Mouse (Mus musculus): Measurements from ENCODE around the gene Cntnap5c.
"Not testable (repeated sequence)": the region's sequence is repeated elsewhere in the genome, so short reads cannot be mapped to it uniquely, and the experiment has no call there.

Gene Cntnap5c

DNA sequence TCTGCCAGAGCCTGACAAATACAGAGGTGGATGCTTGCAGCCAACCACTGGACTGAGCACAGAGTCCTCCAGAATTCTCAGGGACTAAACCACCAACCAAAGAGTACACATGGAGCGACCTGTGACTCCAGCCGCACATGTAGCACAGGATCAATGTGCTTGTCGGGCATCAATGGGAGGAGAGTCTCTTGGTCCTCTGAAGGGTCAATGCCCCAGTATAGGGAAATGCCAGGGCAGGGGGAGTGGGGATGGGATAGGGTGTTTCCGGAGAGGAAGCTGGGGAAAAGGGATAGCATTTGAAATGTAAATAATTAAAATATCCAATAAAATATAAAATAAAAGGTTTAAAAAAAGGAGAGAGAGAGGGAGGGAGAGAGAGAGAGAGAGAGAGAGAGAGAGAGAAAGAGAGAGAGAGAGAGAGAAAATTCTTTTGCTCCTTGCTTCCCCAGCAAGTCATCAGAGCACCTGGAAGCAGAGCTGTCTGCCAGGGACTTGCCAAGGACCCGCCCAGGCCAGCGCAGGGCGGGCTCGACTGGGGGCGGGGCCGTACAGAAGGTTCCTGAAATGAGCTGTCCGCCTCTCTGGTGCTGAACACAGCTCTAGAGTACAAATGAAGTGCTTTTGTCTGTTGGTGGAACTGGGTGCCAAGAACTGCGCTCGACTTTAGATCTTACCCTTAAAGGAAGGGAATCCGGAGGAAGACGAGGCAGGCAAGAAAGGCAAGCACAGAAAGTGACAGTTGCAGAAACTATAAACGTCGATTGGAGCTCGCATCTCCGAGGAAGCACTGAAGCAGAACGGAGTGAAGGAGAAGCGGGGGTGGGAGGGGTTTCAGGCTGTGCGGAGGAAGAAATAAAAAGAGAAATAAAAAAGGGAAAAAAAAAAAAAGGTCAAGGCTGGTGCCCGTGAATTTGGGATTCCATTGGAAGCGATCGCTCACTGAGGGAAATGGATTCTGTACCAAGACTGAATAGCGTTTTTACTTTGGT is at the start of gene Cntnap5c:
TSS of gene Cntnap5c (plus strand) at position 949 of the 989 bp plus-strand sequence.
- no peak for DNase-seq (ENCODE audit: low spot score in 2 of 2)

- DNase-seq (ENCODE audit: low spot score in 2 of 2): no peak
Observed at GRCm38 (mm10) chr17:57742119-57742518, 27.3 kb upstream of the Cntnap5c start, which contains the start of gene Gm21834. Gm21834 (minus strand) TSS chr17:57742219.

DNA sequence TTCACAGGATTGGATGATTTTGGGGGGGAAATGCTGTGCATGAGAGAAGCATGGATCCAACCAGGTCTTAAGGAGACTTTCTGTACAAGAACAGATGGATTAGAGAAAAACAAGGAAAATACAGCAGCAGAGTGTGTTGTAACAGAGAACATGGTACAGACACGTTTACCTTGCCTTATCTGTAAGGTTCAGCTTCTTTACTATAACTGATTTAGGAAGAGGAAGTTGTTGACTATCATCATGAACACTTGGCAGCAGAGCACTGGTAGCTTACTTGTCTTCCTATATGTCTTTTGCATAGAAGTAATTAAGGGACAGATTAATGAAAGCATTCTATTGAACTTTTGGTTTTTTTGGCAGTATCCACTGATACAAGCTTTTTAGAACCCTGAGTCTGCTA is 11.3 kb upstream of the Cntnap5c start:
- no peak for DNase-seq (ENCODE audit: low spot score in 2 of 2)

GRCm38 (mm10) chr17:57767306-57767705 is 2.1 kb upstream of the Cntnap5c start:
- DNase-seq (ENCODE audit: low spot score in 2 of 2): no peak

DNA sequence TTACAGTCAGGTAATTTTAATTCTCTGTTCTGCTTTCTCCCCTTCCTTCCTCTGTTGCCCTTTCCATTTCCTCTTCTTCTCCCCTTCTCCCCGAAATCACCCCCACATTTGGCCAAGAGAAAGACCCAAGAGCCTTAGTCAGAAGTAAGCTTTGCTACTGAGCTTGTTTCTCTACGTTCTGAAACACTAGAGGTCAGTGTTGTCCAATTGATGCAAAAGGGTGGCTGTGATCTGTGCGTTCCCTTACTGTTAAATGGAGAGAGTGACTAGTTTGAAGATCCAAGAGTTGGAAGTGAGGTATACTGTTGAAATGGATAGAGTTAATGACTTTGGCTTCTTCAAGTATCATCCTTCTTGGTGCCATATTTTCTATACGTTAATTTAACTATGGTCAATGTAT is 1.5 kb downstream of the Cntnap5c start:
- no peak for DNase-seq (ENCODE audit: low spot score in 2 of 2)

DNA sequence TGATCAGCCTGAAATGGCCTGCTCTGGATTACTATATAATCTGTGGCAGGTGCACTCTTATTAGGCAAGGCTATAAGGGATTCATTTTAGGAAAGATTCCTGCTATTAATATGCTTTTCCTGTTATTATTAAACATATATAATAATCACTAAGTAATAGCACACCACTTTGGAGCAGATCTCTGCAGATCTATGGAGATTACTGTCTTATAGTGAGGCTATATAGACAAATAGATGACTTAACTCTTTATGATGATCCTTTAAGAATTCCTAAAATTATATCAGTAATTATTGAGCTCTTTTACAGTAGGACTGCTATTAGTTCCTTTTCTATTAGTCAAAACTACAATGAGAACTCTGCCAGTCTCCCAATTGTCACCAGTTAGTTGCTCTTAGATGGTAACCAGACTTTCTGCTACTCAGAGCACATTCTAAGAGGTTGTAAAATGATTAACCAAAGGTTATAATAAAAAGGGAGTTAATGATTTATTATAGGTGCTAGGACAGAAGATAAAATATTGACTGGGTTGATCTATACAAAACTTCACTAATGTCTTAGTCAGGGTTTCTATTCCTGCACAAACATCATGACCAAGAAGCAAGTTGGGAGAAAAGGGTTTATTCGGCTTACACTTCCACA is 18.9 kb downstream of the Cntnap5c start:
- no peak for DNase-seq (ENCODE audit: low spot score in 2 of 2)

GRCm38 (mm10) chr17:57795408-57795807 is 26.0 kb downstream of the Cntnap5c start:
- DNase-seq (ENCODE audit: low spot score in 2 of 2): no peak

- DNase-seq (ENCODE audit: low spot score in 2 of 2): no peak
Observed at GRCm38 (mm10) chr17:57796668-57797311, 27.4 kb downstream of the Cntnap5c start.

DNA sequence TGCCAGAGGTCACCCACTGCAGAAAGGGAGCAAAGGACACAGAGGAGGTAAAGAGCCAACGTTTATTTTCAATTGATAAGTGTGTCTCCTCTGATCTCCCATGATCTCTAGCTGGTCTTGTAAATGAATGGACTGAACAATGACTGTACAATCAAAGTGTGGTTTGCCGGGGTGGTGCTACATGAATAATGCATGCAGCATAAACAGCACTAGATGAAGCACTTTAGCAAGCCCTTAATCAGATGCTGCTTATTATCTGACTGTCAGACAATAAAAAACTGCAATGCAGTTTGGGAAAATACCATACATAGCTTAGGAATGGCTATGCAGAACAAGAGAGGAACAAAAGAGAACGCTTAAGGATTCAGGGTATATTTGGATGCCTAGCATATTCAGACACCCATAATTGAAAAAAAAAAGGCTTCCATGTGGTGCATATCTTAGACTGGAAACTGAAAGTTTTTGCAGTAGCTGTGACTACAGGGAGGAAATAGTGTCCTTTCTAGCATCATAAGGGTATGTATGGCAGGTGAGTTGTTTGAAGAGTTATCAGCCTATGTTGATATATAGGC is 30.1 kb downstream of the Cntnap5c start:
- DNase-seq (ENCODE audit: low spot score in 2 of 2): no peak

- no peak for DNase-seq (ENCODE audit: low spot score in 2 of 2)
Observed at GRCm38 (mm10) chr17:57801180-57801579, 31.8 kb downstream of the Cntnap5c start.

DNA sequence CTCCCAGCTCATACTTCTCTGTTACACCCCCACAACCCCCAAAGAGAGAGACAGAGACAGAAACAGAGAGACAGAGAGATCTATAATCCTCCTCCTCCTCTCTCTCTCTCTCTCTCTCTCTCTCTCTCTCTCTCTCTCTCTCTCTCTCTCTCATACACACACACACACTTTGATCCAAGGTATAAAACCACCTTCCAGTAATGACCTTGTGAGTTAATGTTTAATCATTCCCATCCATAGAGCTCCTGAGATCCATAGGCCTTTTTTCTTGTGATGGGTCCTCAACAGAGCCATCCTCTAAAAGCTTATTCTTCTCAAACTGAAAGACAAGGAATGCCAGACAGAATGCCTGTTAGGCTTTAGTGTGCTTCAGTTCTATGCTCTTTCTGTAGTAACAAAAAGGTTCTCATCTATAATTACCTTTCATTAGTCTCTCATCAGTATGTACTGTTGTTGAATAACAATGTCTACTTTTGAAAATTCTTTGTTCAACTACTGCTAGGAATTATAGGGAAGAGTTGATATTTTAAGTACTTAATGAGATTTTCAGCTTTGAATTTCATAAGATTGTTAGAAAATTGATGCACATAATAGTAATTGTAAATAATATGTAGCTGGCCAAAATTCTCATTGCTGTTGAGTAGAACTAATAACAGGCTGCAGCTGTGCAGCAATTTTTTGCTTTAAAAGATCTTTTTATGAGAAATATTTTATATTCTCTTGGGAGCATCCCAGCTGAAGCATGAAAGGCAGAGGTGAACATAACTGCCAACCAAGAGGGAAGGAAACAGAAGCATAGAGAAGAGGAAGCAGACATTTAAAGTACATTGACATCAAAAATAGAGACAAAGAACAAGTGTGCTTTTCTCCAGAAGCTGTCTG is 68.0 kb downstream of the Cntnap5c start:
- no peak for DNase-seq (ENCODE audit: low spot score in 2 of 2)

- DNase-seq (ENCODE audit: low spot score in 2 of 2): not testable (repeated sequence)
Observed at GRCm38 (mm10) chr17:57855811-57856210, 86.4 kb downstream of the Cntnap5c start.

DNA sequence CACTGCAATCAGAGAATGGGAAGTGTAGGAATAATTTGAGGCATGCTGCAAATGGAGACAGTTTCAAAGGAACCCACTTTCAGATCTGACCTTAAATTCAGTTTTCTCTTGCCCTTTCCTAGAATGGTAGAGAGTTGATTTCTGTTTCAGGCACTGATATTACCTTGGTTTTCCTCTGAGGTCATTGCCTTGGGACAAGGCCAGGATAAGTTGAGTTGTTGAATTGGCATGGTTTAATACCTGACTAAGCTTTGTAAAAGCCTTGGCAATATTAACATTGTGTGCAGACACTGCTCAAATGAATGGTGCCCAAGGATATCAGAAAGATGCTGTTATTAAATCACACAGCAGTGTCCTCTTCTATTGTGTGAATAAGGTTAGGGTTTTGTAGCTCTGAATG is 96.6 kb downstream of the Cntnap5c start:
- DNase-seq (ENCODE audit: low spot score in 2 of 2): no peak

GRCm38 (mm10) chr17:57887742-57888389 is 118.5 kb downstream of the Cntnap5c start:
- no peak for DNase-seq (ENCODE audit: low spot score in 2 of 2)

DNA sequence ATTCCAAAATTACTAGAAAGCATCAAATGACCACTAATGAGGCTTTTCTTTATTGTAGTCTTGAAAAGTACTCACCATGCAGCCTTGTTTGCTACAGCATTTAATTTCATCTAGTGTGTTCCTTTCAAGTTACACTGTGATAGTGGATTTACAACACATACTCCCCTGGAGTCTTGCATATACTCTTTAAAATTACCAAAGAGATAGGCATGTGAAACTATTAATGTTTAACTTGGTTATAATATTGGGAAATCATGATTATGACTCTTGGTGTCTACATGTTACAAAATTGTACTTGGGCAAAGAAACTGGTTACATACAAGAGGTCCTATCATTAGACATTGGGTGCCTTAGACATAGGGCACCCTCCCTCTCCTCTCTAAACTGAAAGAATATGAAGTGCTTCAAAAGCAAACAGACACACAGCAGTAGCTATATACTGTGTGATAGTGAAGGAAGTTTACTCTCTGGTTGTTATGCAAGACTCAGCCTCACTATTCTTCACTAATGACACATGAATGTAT is 142.5 kb downstream of the Cntnap5c start:
- DNase-seq (ENCODE audit: low spot score in 2 of 2): no peak

DNA sequence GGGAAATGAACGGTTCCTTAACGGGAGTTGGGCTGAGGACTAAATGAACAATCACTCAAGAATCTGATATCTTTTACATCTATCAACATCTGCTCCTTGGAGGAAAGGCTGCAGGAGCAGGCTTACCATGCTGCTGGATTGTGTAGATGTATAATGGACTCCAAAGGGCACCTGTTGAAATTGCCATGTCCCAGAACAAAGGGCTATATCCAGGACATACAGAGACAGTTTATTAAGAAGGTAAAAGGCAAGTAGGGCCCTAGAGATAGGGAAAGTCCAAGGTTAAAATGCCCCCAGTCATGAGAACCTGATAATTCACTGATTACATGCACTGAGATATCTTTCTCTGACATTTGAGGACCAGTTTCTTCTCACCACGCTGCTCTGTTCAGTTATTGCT is 214.9 kb downstream of the Cntnap5c start:
- DNase-seq (ENCODE audit: low spot score in 2 of 2): no peak

GRCm38 (mm10) chr17:57988420-57988819 is 219.1 kb downstream of the Cntnap5c start:
- DNase-seq (ENCODE audit: low spot score in 2 of 2): no peak

DNA sequence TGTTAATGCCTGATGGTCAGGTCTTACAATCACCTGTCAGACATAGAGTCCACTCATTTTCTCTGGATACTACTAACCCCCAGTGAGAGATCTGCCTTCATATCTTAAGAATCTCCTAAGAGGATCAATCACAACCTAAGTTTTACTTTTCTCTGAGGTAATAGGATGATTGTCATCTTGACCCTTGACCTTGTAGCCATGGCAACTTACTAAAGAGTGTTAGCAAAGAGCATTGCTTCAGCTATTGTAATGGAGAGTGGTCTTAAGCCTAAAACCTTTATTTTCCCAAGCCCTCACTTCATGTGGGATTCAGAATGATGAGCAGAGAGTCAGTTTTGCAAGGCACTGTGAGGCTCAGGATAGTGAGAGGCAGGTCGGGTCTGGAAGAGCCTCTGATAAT is 227.1 kb downstream of the Cntnap5c start:
- DNase-seq (ENCODE audit: low spot score in 2 of 2): no peak

DNA sequence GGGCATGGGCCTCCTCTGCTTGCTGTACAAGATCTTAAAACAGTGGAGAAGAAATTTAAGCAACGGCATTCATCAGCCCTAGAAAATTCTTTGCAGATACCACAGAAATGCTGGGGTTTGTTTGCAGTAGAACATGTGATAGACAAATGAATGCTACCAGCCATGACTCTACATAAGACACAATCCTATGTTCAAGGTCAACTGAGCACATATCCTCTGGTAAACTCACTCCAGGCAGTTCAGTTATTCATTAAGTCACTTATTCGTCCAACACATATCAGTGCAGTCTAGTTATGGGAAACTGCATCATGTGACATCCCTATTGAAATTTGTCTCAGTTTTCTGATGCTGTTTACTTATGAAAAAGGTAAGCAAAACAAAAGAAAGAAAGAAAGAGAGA is 229.7 kb downstream of the Cntnap5c start:
- no peak for DNase-seq (ENCODE audit: low spot score in 2 of 2)

DNA sequence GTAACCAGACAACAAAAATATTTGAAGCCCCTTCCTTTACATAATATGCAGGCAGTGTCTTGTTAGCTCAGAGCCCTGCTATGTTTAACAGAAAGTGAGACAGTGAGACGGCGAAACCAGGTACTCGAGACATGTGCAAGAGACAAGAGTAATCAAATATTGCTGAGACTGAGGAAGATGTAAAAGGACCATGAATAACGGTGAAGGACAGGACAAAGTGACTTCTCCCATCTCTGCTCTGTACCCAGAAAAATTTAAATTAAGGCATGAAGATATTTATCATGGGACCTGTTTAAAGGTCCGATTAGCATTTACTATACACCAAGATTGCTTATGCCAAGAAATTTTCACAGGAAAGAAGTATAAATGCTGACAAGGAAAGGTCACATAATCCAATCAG is 233.5 kb downstream of the Cntnap5c start:
- no peak for DNase-seq (ENCODE audit: low spot score in 2 of 2)
